Mouse (Mus musculus) hindbrain, embryonic 16.5 days (tissue): ENCODE data around the gene Lmcd1. TPM values are rescaled to one million over a fixed set of nuclear protein-coding genes. Genes with fewer than 3 reads are reported as not detected.
"Not testable (repeated sequence)": the region's sequence is repeated elsewhere in the genome, so short reads cannot be mapped to it uniquely, and the experiment has no call there.

Experiments
- ATAC-seq: fragments of 200-750 bp; cut with Nextera tagmentation; 2 replicates; pipeline ENCODE4 v1.8.0; 2017; ENCODE audit warnings: moderate TSS enrichment, moderate library complexity
- H3K27ac ChIP-seq: fragments of 300-500 bp; sonication (generic); 2 replicates; pipeline ENCODE4 v1.5.1; 2014; ENCODE audit warnings: low read depth, mild to moderate bottlenecking, control low read depth, low read length, moderate library complexity
- H3K27me3 ChIP-seq: fragments of 300-500 bp; sonication (generic); replicated peaks from 2 replicates; pipeline ENCODE4 v1.6.1; 2014; ENCODE audit warnings: low read length; ENCODE audit not compliant: control insufficient read depth, insufficient read depth
- H3K36me3 ChIP-seq: fragments of 300-500 bp; sonication (generic); 2 replicates; pipeline ENCODE4 v1.6.1; 2014; ENCODE audit warnings: mild to moderate bottlenecking, low read length, moderate library complexity, mixed read lengths; ENCODE audit not compliant: control insufficient read depth, insufficient read depth
- H3K4me1 ChIP-seq: fragments of 300-500 bp; sonication (generic); 2 replicates; pipeline ENCODE4 v1.6.1; 2014; ENCODE audit warnings: low read depth, low read length; ENCODE audit not compliant: control insufficient read depth, insufficient read depth
- H3K4me2 ChIP-seq: fragments of 300-500 bp; sonication (generic); 2 replicates; pipeline ENCODE4 v1.6.1; 2014; ENCODE audit warnings: mild to moderate bottlenecking, low read length, control low read depth, moderate library complexity
- H3K4me3 ChIP-seq: fragments of 300-500 bp; sonication (generic); 2 replicates; pipeline ENCODE4 v1.5.1; 2014; ENCODE audit warnings: mild to moderate bottlenecking, low read length, control low read depth, moderate library complexity
- H3K9ac ChIP-seq: fragments of 300-500 bp; sonication (generic); 2 replicates; pipeline ENCODE4 v1.6.1; 2014; ENCODE audit warnings: low read depth, mild to moderate bottlenecking, control low read depth, low read length, moderate library complexity
- H3K9me3 ChIP-seq: fragments of 300-500 bp; sonication (generic); 2 replicates; pipeline ENCODE4 v1.6.1; 2014; ENCODE audit warnings: mild to moderate bottlenecking, low read length, moderate library complexity; ENCODE audit not compliant: control insufficient read depth
- WGBS: fragments of 180-500 bp; shearing (Covaris S2); extraction: QIAGEN DNeasy Blood & Tissue Kit; methylation state at CpG from one replicate; pipeline ENCODE4 v1.1.7; 2014; 5-methylcytosine and 5-hydroxymethylcytosine counted together
- polyA plus RNA-seq: library from polyadenylated mRNA; unstranded; fragments of >200 nt; fragmentation: Nextera tagmentation; extraction: Ambion mirVana; gene quantifications from 2 replicates; pipeline ENCODE4 v1.2.1, GENCODE M21; 2015

Lmcd1 gene
- polyA plus RNA-seq, result 10.3 and 13.4 TPM in 2 replicates

DNA sequence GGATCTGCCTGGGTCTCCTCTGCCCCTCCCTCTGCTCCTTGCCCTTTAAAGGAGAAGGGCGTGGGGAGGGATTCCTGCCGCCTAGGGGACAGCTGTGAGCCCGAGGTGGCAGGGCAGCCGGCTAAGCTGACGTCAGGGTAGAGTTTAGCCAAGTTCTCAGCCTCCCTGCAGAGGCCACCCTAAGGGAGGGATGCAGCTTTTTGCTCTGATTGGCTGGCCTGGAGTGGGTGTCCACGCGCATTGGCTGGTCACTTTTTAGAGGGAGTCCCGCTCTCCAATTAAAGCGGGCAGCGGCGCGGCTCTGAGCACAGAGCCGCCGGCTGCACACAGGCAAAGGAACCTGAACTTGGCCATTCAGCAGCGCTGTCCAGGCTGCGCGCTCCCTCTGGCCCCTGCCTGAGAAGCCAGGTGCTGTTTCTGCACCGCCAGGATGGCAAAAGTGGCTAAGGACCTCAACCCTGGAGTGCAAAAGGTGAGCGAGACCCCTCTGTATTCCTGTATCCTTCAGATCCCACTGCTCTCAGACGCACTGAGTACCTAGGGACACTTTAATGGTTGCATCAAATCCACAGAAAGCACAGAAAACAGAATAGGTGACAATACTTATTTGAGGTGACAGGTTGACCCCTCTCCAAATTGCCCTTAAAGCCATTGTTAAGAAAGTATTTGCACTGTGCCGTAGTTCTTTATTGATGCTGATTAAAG is at the start of gene Lmcd1:
Gene Lmcd1 (plus strand): TSS at position 258 of the 705 bp plus-strand sequence.
- ATAC-seq, result peak; percentile 94
- H3K9me3 ChIP-seq, result no peaks in the 10 kb centered on the region
- H3K4me3 ChIP-seq, result peak within 1 kb of the TSS; percentile 42
- H3K27ac ChIP-seq, result peak within 1 kb of the TSS; percentile 79
- no peaks in the 10 kb centered on the region for H3K36me3 ChIP-seq
- H3K9ac ChIP-seq, result peak within 1 kb of the TSS; percentile 50
- 2% methylated on average over 21 of the region's 21 CpGs for WGBS
- peak within 1 kb of the TSS; percentile 80 for H3K4me2 ChIP-seq
- H3K27me3 ChIP-seq, result no peaks in the 10 kb centered on the region
- H3K4me1 ChIP-seq, result peaks cover 12% of the 10 kb centered on the region

DNA sequence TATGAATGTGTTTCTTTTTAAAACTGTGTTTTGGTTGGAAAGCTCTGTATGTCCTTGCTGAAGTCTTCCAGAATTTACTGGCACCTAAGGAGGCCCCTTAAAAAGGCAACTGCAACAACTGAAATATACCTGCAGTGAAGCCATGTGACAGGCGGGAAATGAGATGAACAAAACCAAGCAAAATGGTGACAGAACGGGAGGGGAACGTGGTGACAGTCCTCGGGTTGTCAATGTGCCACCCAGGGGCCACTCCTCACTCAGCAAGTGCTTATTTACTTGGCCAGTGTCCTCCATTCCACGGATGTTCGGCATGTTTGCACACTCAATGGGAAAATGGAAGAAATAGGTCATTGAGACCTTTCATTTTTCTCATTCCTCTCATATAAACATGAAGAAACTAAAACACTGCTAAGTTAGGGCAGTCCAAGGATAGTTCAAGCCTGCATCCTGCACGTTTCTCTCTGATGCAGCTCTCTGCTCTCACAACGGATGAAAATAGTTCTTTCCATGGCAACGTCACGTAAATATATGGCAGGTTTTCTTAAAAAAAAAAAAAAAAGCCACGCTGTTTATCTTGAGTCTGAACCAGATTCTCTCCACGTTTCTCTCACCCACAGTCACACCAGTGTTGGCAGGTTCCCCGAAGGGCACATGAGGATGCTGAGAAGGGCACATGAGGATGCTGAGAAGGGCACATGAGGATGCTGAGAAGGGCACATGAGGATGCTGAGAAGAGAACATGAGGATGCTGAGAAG is 49.5 kb upstream of the Lmcd1 start:
- no peak overlapping the region for H3K9ac ChIP-seq
- no peak for ATAC-seq
- 79% methylated on average over 13 of the region's 13 CpGs for WGBS
- no peaks in the 10 kb centered on the region for H3K27me3 ChIP-seq
- no peak overlapping the region for H3K4me2 ChIP-seq
- H3K36me3 ChIP-seq, result no peaks in the 10 kb centered on the region
- no peak overlapping the region for H3K27ac ChIP-seq
- no peak overlapping the region for H3K4me3 ChIP-seq
- H3K9me3 ChIP-seq, result no peaks in the 10 kb centered on the region
- H3K4me1 ChIP-seq, result no peaks in the 10 kb centered on the region

DNA sequence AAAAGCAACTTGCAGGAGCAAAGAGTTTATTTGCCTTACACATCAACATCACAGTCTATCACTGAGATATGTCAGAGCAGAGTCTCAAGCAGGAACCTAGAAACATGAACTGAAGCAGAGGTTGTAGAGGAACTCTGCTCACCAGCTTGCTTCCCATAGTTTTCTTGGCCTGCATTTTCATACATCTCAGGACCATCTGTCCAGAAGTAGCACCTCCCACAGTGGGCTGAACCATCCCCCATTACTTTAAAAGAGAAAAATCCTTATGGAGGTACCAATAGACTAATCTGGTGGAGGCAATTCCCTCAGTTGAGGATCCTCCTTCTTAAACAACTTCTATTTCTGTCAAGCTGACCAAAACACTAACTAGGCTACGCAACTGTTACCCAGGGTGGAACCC is 36.8 kb upstream of the Lmcd1 start:
- WGBS, result 93% methylated on average over 1 of the region's 1 CpGs

DNA sequence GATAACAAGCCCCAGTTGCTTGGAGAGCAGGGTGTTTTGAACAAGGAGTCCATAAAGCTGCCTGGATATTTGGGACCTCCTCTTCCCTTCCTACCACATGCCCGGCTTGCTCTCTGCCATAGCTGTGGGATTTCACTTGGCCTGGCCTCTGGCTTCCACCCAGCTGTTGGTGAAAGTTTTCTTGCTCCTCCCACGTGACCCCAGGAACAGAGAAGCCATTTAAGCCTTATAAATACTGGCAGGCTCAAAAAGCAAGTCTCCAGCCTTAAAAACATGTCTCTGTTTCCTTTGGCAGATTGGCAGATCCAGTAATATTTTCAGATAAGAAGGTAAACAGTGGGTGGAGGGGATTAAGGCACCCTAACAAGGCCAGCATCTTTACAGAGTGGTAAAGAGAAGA is 31.3 kb upstream of the Lmcd1 start:
- no peaks in the 10 kb centered on the region for H3K9me3 ChIP-seq
- no peak overlapping the region for H3K4me3 ChIP-seq
- H3K4me1 ChIP-seq, result 0 out of 2 replicates have a peak, but pooled peaks cover 2% of the 10 kb centered on the region
- H3K27ac ChIP-seq, result no peak overlapping the region
- no peak overlapping the region for H3K9ac ChIP-seq
- WGBS, result 64% methylated on average over 2 of the region's 2 CpGs
- ATAC-seq, result no peak
- no peak overlapping the region for H3K4me2 ChIP-seq
- no peaks in the 10 kb centered on the region for H3K36me3 ChIP-seq
- H3K27me3 ChIP-seq, result no peaks in the 10 kb centered on the region

More for the DNA sequence above, 36.8 kb upstream of the Lmcd1 start:
- no peaks in the 10 kb centered on the region for H3K4me1 ChIP-seq
- H3K36me3 ChIP-seq, result no peaks in the 10 kb centered on the region
- no peaks in the 10 kb centered on the region for H3K27me3 ChIP-seq
- no peak overlapping the region for H3K27ac ChIP-seq
- no peaks in the 10 kb centered on the region for H3K9me3 ChIP-seq
- no peak for ATAC-seq
- no peak overlapping the region for H3K9ac ChIP-seq
- no peak overlapping the region for H3K4me2 ChIP-seq
- no peak overlapping the region for H3K4me3 ChIP-seq

DNA sequence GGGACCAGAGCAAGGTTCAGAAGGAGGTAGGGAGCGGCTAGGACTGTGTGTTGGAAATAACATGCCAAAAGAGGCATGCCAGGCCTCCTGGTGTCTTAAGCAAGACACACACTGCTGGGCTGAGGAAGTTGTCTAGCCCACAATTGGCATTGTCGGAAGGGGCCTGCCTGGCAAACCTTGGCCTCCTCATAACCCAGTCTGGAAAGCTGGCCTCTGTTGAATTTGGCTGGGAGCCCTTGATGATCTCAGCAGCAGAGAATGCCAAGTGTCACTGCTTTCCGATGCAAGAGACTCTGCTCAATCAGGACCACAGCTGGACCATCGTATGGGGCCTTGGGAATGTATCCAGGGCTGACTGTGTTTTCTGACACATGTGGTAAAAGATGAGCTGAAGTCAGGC is 27.9 kb upstream of the Lmcd1 start:
- ATAC-seq, result peak; percentile 87
- no peak overlapping the region for H3K9ac ChIP-seq
- no peaks in the 10 kb centered on the region for H3K36me3 ChIP-seq
- no peak overlapping the region for H3K4me3 ChIP-seq
- H3K9me3 ChIP-seq, result no peaks in the 10 kb centered on the region
- H3K4me1 ChIP-seq, result 0 out of 2 replicates have a peak, but pooled peaks cover 2% of the 10 kb centered on the region
- H3K27me3 ChIP-seq, result no peaks in the 10 kb centered on the region
- 41% methylated on average over 4 of the region's 4 CpGs for WGBS
- H3K4me2 ChIP-seq, result no peak overlapping the region
- H3K27ac ChIP-seq, result no peak overlapping the region

DNA sequence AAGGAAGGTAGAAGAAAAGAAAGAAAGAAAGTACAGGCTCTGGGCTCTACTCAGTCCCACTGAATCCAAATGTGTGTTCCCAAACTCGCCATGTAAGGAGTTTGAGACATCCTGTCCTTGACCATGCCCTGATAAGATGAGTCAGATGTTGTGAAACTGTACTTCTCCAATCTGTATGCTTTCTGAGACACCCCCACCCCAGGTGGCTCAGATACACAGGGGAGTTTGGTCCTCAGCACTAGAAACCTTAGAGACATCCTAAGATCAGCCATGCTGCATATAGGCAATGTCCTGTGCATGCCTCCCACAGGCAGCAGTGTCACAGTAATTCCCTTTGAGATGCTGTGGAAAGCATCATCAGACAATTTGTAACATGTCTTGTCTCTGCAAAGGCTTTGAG is 26.9 kb upstream of the Lmcd1 start:
- Histone ChIP-seq H3K27me3 (no peaks in the 10 kb centered on the region), H3K36me3 (no peaks in the 10 kb centered on the region), H3K4me1 (0 out of 2 replicates have a peak, but pooled peaks cover 2% of the 10 kb centered on the region), H3K4me2 (no peak overlapping the region), H3K9ac (no peak overlapping the region), H3K4me3 (no peak overlapping the region), H3K9me3 (no peaks in the 10 kb centered on the region), H3K27ac (no peak overlapping the region)
- no peak for ATAC-seq
- WGBS, result 76% methylated on average over 1 of the region's 1 CpGs

DNA sequence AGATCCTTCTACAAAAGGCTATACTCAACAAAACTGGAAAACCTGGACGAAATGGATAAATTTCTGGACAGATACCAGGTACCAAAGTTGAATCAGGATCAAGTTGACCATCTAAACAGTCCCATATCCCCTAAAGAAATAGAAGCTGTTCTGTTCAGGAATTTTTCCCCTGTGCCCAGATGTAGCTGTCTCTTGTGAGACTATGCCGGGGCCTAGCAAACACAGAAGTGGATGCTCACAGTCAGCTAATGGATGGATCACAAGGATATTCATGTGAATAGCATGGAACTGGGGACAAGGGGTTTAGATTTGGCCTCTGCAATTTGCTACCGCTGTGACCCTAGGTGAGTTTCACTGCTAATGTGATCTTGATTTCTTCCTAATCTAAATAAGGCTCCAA is 19.6 kb upstream of the Lmcd1 start:
- WGBS, result 90% methylated on average over 2 of the region's 3 CpGs

DNA sequence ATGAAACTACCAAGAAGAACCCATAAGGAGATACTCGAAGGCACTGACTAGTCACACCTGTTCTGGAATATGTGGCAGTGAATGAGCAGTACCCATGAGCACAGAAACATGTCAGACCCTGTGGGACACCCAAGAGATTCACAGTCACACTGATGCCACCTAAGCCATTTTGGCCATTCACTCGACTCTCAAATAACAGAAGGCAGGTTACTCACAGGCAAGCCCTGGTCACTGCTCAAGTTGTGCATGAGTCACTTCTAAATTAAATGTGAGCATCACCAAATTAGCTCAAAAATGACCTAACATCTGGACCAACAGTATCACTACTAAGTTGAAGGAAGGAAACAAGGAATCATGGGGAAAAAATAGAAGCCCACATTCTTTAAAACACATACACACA is 18.6 kb upstream of the Lmcd1 start:
- Histone ChIP-seq H3K27me3 (no peaks in the 10 kb centered on the region), H3K9me3 (no peaks in the 10 kb centered on the region), H3K4me1 (no peaks in the 10 kb centered on the region), H3K36me3 (no peaks in the 10 kb centered on the region), H3K27ac (no peak overlapping the region), H3K9ac (no peak overlapping the region), H3K4me2 (no peak overlapping the region), H3K4me3 (no peak overlapping the region)
- 97% methylated on average over 2 of the region's 2 CpGs for WGBS
- no peak for ATAC-seq

More for the DNA sequence above, 19.6 kb upstream of the Lmcd1 start:
- H3K27ac ChIP-seq, H3K36me3 ChIP-seq, H3K9me3 ChIP-seq, H3K4me3 ChIP-seq, H3K9ac ChIP-seq, H3K4me2 ChIP-seq, H3K4me1 ChIP-seq, ATAC-seq, H3K27me3 ChIP-seq: not testable (repeated sequence)

DNA sequence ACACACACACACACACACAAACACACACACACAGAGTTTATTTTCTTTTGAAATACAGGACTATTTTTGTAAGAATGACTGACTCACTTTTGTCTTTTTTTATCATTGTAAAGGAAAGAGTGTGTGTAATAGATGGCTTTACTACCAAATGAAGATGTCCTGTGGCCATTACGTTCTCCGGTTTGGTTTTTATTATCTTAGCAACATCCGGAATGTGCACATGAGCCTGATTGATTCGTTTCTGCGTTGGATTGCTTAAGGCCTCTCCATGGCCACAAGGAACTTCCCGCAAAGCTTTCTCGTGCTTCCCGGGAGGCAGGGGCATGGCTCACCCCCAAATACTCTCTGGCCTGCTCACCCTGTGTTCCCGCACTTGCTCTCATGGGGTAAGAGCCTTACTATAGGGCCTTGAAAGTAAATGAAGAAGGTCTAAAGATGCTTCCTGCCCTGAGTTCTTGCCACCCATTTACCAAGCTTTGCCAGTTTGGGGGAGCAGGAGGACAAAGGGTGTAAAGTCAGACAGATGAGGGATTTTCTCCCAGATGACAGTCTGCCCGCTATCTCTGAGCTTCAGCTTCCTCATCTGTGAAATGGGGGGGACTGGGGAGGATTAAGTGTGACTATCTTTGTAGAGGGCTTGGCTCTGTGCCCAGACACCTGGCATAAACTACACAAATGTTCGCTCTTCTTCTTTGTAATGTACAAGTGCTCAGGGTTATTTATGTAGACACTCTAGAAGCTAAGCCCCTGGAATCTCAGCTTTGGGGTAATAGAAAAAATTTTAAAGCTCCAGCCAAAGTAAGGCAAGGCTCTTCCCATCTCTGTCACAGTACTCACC is 18.0 kb upstream of the Lmcd1 start:
- Histone ChIP-seq H3K27me3 (no peaks in the 10 kb centered on the region), H3K9ac (no peak overlapping the region), H3K4me3 (no peak overlapping the region), H3K27ac (no peak overlapping the region), H3K4me2 (no peak overlapping the region), H3K36me3 (no peaks in the 10 kb centered on the region), H3K4me1 (no peaks in the 10 kb centered on the region), H3K9me3 (no peaks in the 10 kb centered on the region)
- 64% methylated on average over 11 of the region's 11 CpGs for WGBS
- no peak for ATAC-seq
